Mouse (Mus musculus) liver, embryonic 16.5 days (tissue): ENCODE results near the gene 4930558K02Rik. TPM values are rescaled to one million over a fixed set of nuclear protein-coding genes. Genes with fewer than 3 reads are reported as not detected.

ENCODE experiments used
- ATAC-seq: fragments of 200-750 bp; cut with Nextera tagmentation; 2 replicates; pipeline ENCODE4 v1.8.0; 2017; ENCODE audit warnings: low read depth, mild to moderate bottlenecking, moderate number of reproducible peaks, moderate library complexity
- H3K27ac ChIP-seq: fragments of 300-500 bp; sonication (generic); 2 replicates; pipeline ENCODE4 v1.5.1; 2014; ENCODE audit warnings: mild to moderate bottlenecking, low read length
- H3K27me3 ChIP-seq: fragments of 300-500 bp; sonication (generic); 2 replicates; pipeline ENCODE4 v1.6.1; 2014; ENCODE audit warnings: low read depth, low read length, mixed read lengths; ENCODE audit not compliant: control insufficient read depth, insufficient read depth
- H3K36me3 ChIP-seq: fragments of 300-500 bp; sonication (generic); 2 replicates; pipeline ENCODE4 v1.6.1; 2014; ENCODE audit warnings: mild to moderate bottlenecking; ENCODE audit not compliant: control insufficient read depth, insufficient read depth
- H3K4me1 ChIP-seq: fragments of 300-500 bp; sonication (generic); 2 replicates; pipeline ENCODE4 v1.6.1; 2014; ENCODE audit warnings: low read depth, low read length, mixed read lengths; ENCODE audit not compliant: control insufficient read depth
- H3K4me2 ChIP-seq: fragments of 300-500 bp; sonication (generic); 2 replicates; pipeline ENCODE4 v1.6.1; 2014; ENCODE audit warnings: low read depth, low read length, mixed read lengths
- H3K4me3 ChIP-seq: fragments of 300-500 bp; sonication (generic); 2 replicates; pipeline ENCODE4 v1.5.1; 2014; ENCODE audit warnings: low read depth, mild to moderate bottlenecking, low read length
- H3K9ac ChIP-seq: fragments of 300-500 bp; sonication (generic); 2 replicates; pipeline ENCODE4 v1.6.1; 2014; ENCODE audit warnings: low read depth, low read length
- H3K9me3 ChIP-seq: fragments of 300-500 bp; sonication (generic); replicated peaks from 2 replicates; pipeline ENCODE4 v1.6.1; 2016; ENCODE audit warnings: low read length; ENCODE audit not compliant: control insufficient read depth
- WGBS: fragments of 180-500 bp; shearing (Covaris S2); extraction: QIAGEN DNeasy Blood & Tissue Kit; methylation state at CpG from one replicate; pipeline ENCODE4 v1.1.7; 2014; ENCODE audit not compliant: insufficient replicate concordance; 5-methylcytosine and 5-hydroxymethylcytosine counted together
- polyA plus RNA-seq: library from polyadenylated mRNA; unstranded; fragments of >200 nt; fragmentation: Nextera tagmentation; extraction: Ambion mirVana; gene quantifications from 2 replicates; pipeline ENCODE4 v1.2.1, GENCODE M21; 2015

4930558K02Rik gene
- polyA plus RNA-seq = not detected in 2 replicates

- Histone ChIP-seq H3K36me3 (no peaks in the 10 kb centered on the region), H3K4me3 (no peak within 1 kb of the TSS), H3K4me1 (peaks cover 8% of the 10 kb centered on the region), H3K4me2 (no peak within 1 kb of the TSS), H3K27ac (no peak within 1 kb of the TSS), H3K9me3 (no peaks in the 10 kb centered on the region), H3K27me3 (no peaks in the 10 kb centered on the region), H3K9ac (no peak within 1 kb of the TSS)
- 56% methylated on average over 1 of the region's 1 CpGs for WGBS
- ATAC-seq = no peak
Measured at GRCm38 (mm10) chr1:161979536-161979935, at the start of gene 4930558K02Rik. 4930558K02Rik (minus strand) TSS chr1:161979636.

- Histone ChIP-seq H3K4me1 (no peaks in the 10 kb centered on the region), H3K36me3 (no peaks in the 10 kb centered on the region), H3K4me2 (no peak overlapping the region), H3K27me3 (no peaks in the 10 kb centered on the region), H3K9ac (no peak overlapping the region), H3K4me3 (no peak overlapping the region), H3K27ac (no peak overlapping the region), H3K9me3 (no peaks in the 10 kb centered on the region)
- no peak for ATAC-seq
- WGBS = 61% methylated on average over 8 of the region's 8 CpGs
Measured at GRCm38 (mm10) chr1:162023681-162024270, 44.3 kb upstream of the 4930558K02Rik start.

GRCm38 (mm10) chr1:162020766-162021165 lies 41.3 kb upstream of the 4930558K02Rik start:
- no peak overlapping the region for H3K4me2 ChIP-seq
- 58% methylated on average over 4 of the region's 4 CpGs for WGBS
- H3K36me3 ChIP-seq = no peaks in the 10 kb centered on the region
- ATAC-seq = no peak
- H3K4me1 ChIP-seq = no peaks in the 10 kb centered on the region
- H3K27me3 ChIP-seq = no peaks in the 10 kb centered on the region
- no peak overlapping the region for H3K4me3 ChIP-seq
- H3K9ac ChIP-seq = no peak overlapping the region
- no peak overlapping the region for H3K27ac ChIP-seq
- no peaks in the 10 kb centered on the region for H3K9me3 ChIP-seq

- H3K27me3 ChIP-seq = no peaks in the 10 kb centered on the region
- H3K9ac ChIP-seq = no peak overlapping the region
- no peaks in the 10 kb centered on the region for H3K36me3 ChIP-seq
- H3K4me3 ChIP-seq = no peak overlapping the region
- no peak overlapping the region for H3K27ac ChIP-seq
- no peaks in the 10 kb centered on the region for H3K9me3 ChIP-seq
- ATAC-seq = no peak
- WGBS = 72% methylated on average over 7 of the region's 7 CpGs
- H3K4me2 ChIP-seq = no peak overlapping the region
- H3K4me1 ChIP-seq = no peaks in the 10 kb centered on the region
Measured at GRCm38 (mm10) chr1:162020303-162020731, 40.9 kb upstream of the 4930558K02Rik start.

GRCm38 (mm10) chr1:162018601-162018977 lies 39.2 kb upstream of the 4930558K02Rik start:
- Histone ChIP-seq H3K4me2 (no peak overlapping the region), H3K4me1 (no peaks in the 10 kb centered on the region), H3K4me3 (no peak overlapping the region), H3K36me3 (no peaks in the 10 kb centered on the region), H3K27me3 (no peaks in the 10 kb centered on the region), H3K27ac (no peak overlapping the region), H3K9me3 (no peaks in the 10 kb centered on the region), H3K9ac (no peak overlapping the region)
- no peak for ATAC-seq
- WGBS = 50% methylated on average over 6 of the region's 6 CpGs

- H3K4me3 ChIP-seq = no peak overlapping the region
- H3K36me3 ChIP-seq = no peaks in the 10 kb centered on the region
- WGBS = 20% methylated on average over 13 of the region's 13 CpGs
- ATAC-seq = no peak
- H3K9ac ChIP-seq = no peak overlapping the region
- no peaks in the 10 kb centered on the region for H3K4me1 ChIP-seq
- H3K9me3 ChIP-seq = no peaks in the 10 kb centered on the region
- H3K27me3 ChIP-seq = no peaks in the 10 kb centered on the region
- H3K4me2 ChIP-seq = no peak overlapping the region
- H3K27ac ChIP-seq = no peak overlapping the region
Measured at GRCm38 (mm10) chr1:162017975-162018600, 38.7 kb upstream of the 4930558K02Rik start.

GRCm38 (mm10) chr1:162016982-162017381 lies 37.5 kb upstream of the 4930558K02Rik start:
- Histone ChIP-seq H3K9ac (no peak overlapping the region), H3K4me2 (no peak overlapping the region), H3K36me3 (no peaks in the 10 kb centered on the region), H3K4me3 (no peak overlapping the region), H3K27me3 (no peaks in the 10 kb centered on the region), H3K4me1 (no peaks in the 10 kb centered on the region), H3K9me3 (no peaks in the 10 kb centered on the region), H3K27ac (no peak overlapping the region)
- no peak for ATAC-seq
- 60% methylated on average over 7 of the region's 7 CpGs for WGBS

GRCm38 (mm10) chr1:162015247-162015862 lies 35.9 kb upstream of the 4930558K02Rik start:
- H3K9ac ChIP-seq = no peak overlapping the region
- H3K4me3 ChIP-seq = no peak overlapping the region
- H3K36me3 ChIP-seq = no peaks in the 10 kb centered on the region
- no peak overlapping the region for H3K4me2 ChIP-seq
- no peaks in the 10 kb centered on the region for H3K27me3 ChIP-seq
- 57% methylated on average over 8 of the region's 8 CpGs for WGBS
- H3K4me1 ChIP-seq = no peaks in the 10 kb centered on the region
- H3K27ac ChIP-seq = no peak overlapping the region
- no peak for ATAC-seq
- H3K9me3 ChIP-seq = no peaks in the 10 kb centered on the region

GRCm38 (mm10) chr1:162013561-162013960 lies 34.1 kb upstream of the 4930558K02Rik start:
- Histone ChIP-seq H3K9ac (no peak overlapping the region), H3K27me3 (no peaks in the 10 kb centered on the region), H3K4me2 (no peak overlapping the region), H3K36me3 (no peaks in the 10 kb centered on the region), H3K27ac (no peak overlapping the region), H3K9me3 (no peaks in the 10 kb centered on the region), H3K4me3 (no peak overlapping the region), H3K4me1 (no peaks in the 10 kb centered on the region)
- WGBS = 19% methylated on average over 4 of the region's 4 CpGs
- ATAC-seq = no peak
